Mouse (Mus musculus): ENCODE data around the gene Arl6. TPM values are rescaled to one million over a fixed set of nuclear protein-coding genes. Genes with fewer than 3 reads are reported as not detected.

Arl6 gene
- total RNA-seq, 2 experiments from 2014 or later, result 27.4 to 30.1 TPM

DNA sequence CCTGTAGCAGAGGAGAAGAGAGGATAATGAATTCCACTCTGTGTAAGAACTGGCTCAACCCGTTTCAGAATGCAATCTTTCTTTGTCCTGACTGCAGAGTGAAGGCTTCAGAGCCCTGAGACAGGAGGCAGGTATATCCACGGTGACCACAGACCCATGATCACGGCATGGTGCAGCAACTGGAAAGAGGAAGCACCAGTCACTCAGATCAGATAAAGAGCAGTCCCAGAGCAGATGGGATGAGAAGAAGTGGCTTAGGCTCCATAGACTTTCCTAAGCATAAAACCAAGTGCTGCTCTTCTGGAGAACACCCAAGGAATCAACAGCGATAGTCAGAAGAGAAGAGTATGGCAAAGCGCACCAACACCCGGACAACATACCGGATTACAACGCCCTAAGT lies 60.0 kb downstream of the Arl6 start:
- TF ChIP-seq CTCF (conservative IDR thresholded peaks at IDR 0.05), result no peak
- H3K27ac ChIP-seq, result no peak overlapping the region
- H3K4me3 ChIP-seq, result no peak overlapping the region
- no peak for DNase-seq (ENCODE audit: low spot score in 2 of 2)

DNA sequence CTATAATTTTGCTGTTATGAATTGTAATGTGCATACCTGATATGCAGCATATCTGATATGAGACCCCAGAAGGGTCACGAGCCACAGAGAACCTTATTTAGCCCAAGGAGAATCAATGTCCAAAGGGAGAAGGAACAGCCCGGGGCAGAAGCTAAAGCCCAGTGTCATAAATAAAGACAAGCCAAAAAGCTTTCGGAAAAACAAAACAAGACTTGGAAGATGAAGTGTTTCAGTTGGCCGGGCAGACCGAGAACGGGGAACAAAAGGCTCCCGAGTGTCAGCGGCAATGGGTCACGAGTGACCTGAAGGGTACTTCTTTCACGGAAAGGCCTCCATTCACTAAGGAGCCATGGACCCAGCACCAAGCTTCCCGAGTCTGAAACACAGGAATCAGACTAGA lies 65.2 kb downstream of the Arl6 start:
- H3K27ac ChIP-seq, result no peak overlapping the region
- DNase-seq (ENCODE audit: low spot score in 2 of 2), result no peak
- no peak for TF ChIP-seq CTCF (conservative IDR thresholded peaks at IDR 0.05)
- H3K4me3 ChIP-seq, result no peak overlapping the region

DNA sequence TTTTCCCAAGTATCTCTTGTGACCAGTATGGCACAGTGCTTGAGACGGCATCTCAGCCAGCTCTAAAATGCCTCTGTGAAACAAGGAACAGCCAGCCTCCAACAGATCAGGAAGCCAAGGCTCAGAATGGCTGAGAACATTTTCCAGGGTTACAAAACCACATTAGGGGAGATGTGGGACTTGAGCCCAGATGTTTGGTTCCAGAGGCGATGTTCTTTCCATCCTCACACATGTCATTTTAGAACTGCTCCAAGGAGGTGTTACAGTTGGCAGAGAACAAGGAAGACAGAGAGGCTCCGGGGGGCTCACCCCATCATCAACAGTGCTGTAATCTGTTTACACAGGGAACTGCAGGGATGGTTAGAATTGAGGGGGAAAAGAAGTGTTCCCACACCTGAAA lies 66.5 kb downstream of the Arl6 start:
- no peak overlapping the region for H3K27ac ChIP-seq
- H3K4me3 ChIP-seq, result no peak overlapping the region
- TF ChIP-seq CTCF (conservative IDR thresholded peaks at IDR 0.05), result no peak
- no peak for DNase-seq (ENCODE audit: low spot score in 2 of 2)

- no peak for TF ChIP-seq CTCF (conservative IDR thresholded peaks at IDR 0.05)
- H3K4me3 ChIP-seq, result no peak overlapping the region
- H3K27ac ChIP-seq, result no peak overlapping the region
- no peak for DNase-seq (ENCODE audit: low spot score in 2 of 2)
Measured at GRCm38 (mm10) chr16:59570807-59571206, 68.4 kb downstream of the Arl6 start.

DNA sequence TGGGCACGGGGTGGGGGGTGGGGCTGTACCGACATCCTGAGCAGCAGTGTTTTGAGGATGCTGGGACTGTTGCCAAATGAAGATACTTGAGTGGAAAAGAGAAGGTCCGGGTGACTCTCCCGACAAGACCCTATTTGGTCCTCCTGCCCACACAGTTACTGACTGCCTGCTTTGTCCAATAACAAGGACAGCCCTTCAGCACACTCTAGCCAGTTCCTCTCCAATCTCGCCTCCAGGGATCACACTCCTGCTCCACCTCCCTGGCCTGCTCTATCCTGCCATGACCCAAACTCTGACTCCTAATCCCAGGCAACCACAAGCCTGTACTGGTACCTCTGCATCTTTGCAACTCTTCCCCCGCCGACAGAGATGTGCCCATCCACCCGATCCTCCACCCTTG lies 69.4 kb downstream of the Arl6 start:
- H3K4me3 ChIP-seq, result no peak overlapping the region
- no peak overlapping the region for H3K27ac ChIP-seq
- no peak for DNase-seq (ENCODE audit: low spot score in 2 of 2)
- no peak for TF ChIP-seq CTCF (conservative IDR thresholded peaks at IDR 0.05)

DNA sequence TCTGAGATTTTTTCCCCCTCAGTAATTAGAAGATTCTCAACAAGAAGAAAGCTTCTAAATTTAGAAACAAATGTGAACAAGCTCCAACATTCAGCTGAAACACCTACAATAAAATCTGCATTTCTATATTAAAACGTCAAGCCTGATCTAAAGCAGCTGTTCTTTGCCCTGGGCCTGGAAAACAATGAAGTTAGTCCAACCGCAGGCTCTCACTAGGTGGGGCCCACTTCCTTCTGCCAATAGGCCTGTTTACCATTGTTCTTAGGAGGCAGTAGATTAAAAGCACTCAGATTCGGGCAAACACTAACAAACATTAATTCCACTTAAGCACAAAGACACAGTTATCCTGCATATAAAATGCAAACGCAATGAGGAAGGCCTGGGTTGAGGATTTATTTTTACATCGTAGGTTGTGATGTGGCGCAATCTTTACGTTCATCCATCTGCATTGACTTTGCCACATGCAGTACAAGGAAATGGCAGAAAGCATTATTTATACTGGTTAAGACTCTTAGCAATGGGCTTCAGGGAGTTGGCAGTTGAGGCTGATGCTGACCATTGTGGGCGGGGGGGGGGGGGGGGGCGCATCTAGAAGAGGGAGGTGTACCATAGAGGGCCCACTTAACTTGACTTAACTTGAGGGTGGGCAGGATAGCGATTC lies 71.3 kb downstream of the Arl6 start:
- TF ChIP-seq CTCF (conservative IDR thresholded peaks at IDR 0.05), result no peak
- Histone ChIP-seq H3K27ac (peak overlapping the region; percentile 6; the same call in 1 of the 2 replicates), H3K4me3 (no peak overlapping the region)
- no peak for DNase-seq (ENCODE audit: low spot score in 2 of 2)

DNA sequence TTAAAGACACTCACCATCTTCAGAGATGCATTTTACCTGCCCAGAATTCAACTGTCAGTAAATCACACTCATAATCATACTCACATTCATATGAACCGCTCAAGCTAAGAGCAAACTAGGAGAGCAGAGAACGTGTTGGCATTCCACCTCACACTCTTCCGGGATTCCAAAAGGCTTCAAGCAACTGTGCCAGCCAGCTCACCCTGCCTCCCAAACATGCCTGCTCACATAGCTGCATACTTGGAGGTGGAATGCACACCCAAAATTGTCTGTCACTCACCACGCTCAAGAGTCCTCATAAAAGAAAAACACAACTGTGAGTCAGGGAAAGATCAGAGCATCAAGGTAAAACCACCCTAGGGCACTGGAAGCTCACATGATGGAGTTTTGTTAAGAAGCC lies 72.8 kb downstream of the Arl6 start:
- no peak for TF ChIP-seq CTCF (conservative IDR thresholded peaks at IDR 0.05)
- no peak overlapping the region for H3K27ac ChIP-seq
- no peak overlapping the region for H3K4me3 ChIP-seq
- DNase-seq (ENCODE audit: low spot score in 2 of 2), result no peak

DNA sequence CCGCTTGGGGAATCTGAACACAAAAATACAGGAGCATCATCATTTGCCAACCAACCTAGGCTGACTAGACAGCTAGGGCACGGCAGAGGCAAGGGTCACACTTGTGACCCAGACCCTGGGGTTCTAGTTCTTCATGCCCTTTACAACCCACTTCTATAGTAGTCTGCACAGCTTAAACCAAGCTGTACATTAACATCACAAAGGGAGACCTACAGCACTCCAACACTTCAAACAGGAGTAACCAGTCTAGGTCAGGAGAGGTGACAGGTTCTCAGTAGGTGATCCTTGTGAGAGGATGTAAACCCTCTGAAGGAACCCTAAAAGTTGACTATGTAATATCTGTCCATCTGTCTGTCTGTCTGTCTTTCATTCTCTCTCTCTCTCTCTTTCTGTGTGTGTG lies 73.6 kb downstream of the Arl6 start:
- no peak for TF ChIP-seq CTCF (conservative IDR thresholded peaks at IDR 0.05)
- no peak overlapping the region for H3K27ac ChIP-seq
- no peak overlapping the region for H3K4me3 ChIP-seq
- DNase-seq (ENCODE audit: low spot score in 2 of 2), result no peak

DNA sequence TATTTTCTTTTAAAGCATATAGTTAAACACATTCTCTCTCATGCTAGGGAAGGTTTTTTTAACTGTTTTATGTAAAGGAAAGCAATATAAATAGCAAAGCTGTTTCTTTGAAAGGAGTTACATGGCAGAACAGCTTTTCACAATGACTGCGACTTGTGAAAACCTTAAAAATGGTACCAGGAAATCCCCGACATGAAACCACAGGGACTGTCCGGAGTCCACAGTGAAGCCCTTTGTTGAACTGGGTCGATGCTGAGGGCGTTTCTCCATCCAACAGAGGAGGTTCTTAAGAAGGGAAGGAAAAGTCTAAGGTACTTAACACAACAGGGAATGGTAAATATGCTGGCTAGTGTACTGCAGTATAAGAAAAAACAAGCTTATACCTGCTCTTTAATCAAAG lies 75.2 kb downstream of the Arl6 start:
- DNase-seq (ENCODE audit: low spot score in 2 of 2), result no peak
- H3K4me3 ChIP-seq, result no peak overlapping the region
- TF ChIP-seq CTCF (conservative IDR thresholded peaks at IDR 0.05), result no peak
- H3K27ac ChIP-seq, result no peak overlapping the region

Other genes starting within 250 kb of the Arl6 start
- gene Gabrr3, start 232.1 kb downstream of the Arl6 start, total RNA-seq (2021), result not detected
- 10 to 100 TPM; 13.8 to 17.2 TPM for gene Riox2, start 167.6 kb downstream of the Arl6 start, total RNA-seq (2021)
- gene Crybg3, start 38.4 kb downstream of the Arl6 start, total RNA-seq (2021), result 1 to 10 TPM; 3.8 to 4.8 TPM

All from layer of hippocampus, adult 2 months (tissue).